ENCODE assay signal across 12 mouse cellular contexts in the genomic region with DNA sequence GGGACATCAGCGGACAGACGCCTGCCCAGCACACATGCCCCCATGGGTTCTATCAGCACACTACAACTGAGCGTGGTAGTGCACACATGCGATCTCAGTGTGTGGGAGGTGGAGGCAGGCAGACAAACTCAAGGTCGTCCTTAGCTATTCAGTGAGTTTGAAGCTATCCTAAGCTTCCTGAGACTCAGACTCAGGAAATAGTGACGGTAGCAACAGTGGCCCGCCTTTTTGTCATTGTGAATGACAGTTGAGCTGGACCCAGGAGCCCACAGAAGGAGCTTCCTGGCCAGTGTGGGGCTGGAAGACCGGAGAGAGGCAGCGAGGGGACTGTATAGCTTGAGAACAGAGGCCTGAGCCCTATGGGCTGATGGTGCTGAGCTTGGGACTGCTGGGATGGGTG. TPM values are rescaled to one million over a fixed set of nuclear protein-coding genes. Genes with fewer than 3 reads are reported as not detected.
"Had no signal": no experiment of that assay in that cellular context is flagged by ENCODE, and none has a peak within 500 bp of the region (broad histone marks: within the 10 kb centered on the region; RNA-seq: fewer than 3 reads in every experiment).

No protein-coding gene starts in this region.

- H3K27ac ChIP-seq: intestine, embryonic 15.5 days; layer of hippocampus, adult 2 months; limb, embryonic 13.5 days; liver, embryonic 14.5 days; macrophage; neural tube, embryonic 12.5 days had no signal

- DNase-seq: kidney, adult 18-20 months; kidney, postnatal 10 days; left cerebral cortex, postnatal 4 days; midbrain, embryonic 14.5 days; right cerebral cortex, postnatal 14 days; thymus, postnatal 36 days had no signal

- H3K36me3 ChIP-seq: intestine, embryonic 15.5 days; limb, embryonic 13.5 days had no signal

- H3K9ac ChIP-seq: intestine, embryonic 15.5 days; limb, embryonic 13.5 days; liver, embryonic 14.5 days; neural tube, embryonic 12.5 days had no signal

- H3K4me1 ChIP-seq: intestine, embryonic 15.5 days had no signal

- H3K9me3 ChIP-seq: intestine, embryonic 15.5 days; limb, embryonic 13.5 days; neural tube, embryonic 12.5 days had no signal

- H3K4me3 ChIP-seq: intestine, embryonic 15.5 days; layer of hippocampus, adult 2 months; limb, embryonic 13.5 days; neural tube, embryonic 12.5 days had no signal

- ATAC-seq: intestine, embryonic 15.5 days had no signal

- H3K4me2 ChIP-seq: intestine, embryonic 15.5 days; limb, embryonic 13.5 days; neural tube, embryonic 12.5 days had no signal

- H3K27me3 ChIP-seq: neural tube, embryonic 12.5 days had no signal

RNA-seq across cellular contexts. Expression of a gene that starts 54.3 kb away (rescaled TPM):
- polyA plus RNA-seq: macrophage had no signal
